Mouse (Mus musculus) myocyte (in vitro differentiated cells): ENCODE data around the gene Gpc5. TPM values are rescaled to one million over a fixed set of nuclear protein-coding genes. Genes with fewer than 3 reads are reported as not detected.

Experiments used
- H3K27me3 ChIP-seq: one replicate; pipeline ENCODE4 v1.6.1; 2011; ENCODE audit not compliant: control insufficient read depth, insufficient read depth, insufficient read length
- H3K36me3 ChIP-seq: one replicate; pipeline ENCODE4 v1.6.1; 2011; ENCODE audit not compliant: control insufficient read depth, insufficient read depth
- H3K4me2 ChIP-seq: one replicate; pipeline ENCODE4 v1.6.1; 2011; ENCODE audit warnings: low read depth, control low read depth
- H3K4me3 ChIP-seq: one replicate; pipeline ENCODE4 v1.5.1; 2011; ENCODE audit warnings: mild to moderate bottlenecking, control low read depth, moderate library complexity
- H3K79me2 ChIP-seq: one replicate; pipeline ENCODE4 v1.6.1; 2011; ENCODE audit not compliant: control insufficient read depth, insufficient read depth
- H3ac ChIP-seq: one replicate; pipeline ENCODE4 v1.6.1; 2011; ENCODE audit not compliant: control insufficient read depth, insufficient read length
- CEBPB ChIP-seq: IDR thresholded peaks from 2 replicates; pipeline ENCODE4 v1.6.1; 2011; ENCODE audit warnings: mild to moderate bottlenecking, moderate library complexity; ENCODE audit not compliant: poor library complexity, insufficient read depth, severe bottlenecking
- E2F4 ChIP-seq: IDR thresholded peaks from one replicate; pipeline ENCODE4 v1.6.1; 2011; ENCODE audit warnings: mild to moderate bottlenecking, control low read depth, moderate library complexity; ENCODE audit not compliant: insufficient read depth
- MAX ChIP-seq: IDR thresholded peaks from one replicate; pipeline ENCODE4 v1.6.1; 2011; ENCODE audit warnings: low read depth, mild to moderate bottlenecking, control low read depth
- MYOD1 ChIP-seq, 3 experiments: IDR thresholded peaks; one replicate each; pipeline ENCODE4 v1.6.1; 2011; ENCODE audit warnings: control low read depth in 2 of 3, low read depth in 2 of 3, mild to moderate bottlenecking in 2 of 3, moderate library complexity in 1 of 3; ENCODE audit not compliant: insufficient read length in 2 of 3, control insufficient read depth in 1 of 3
- MYOG ChIP-seq, 3 experiments: IDR thresholded peaks; one replicate each; pipeline ENCODE4 v1.6.1; 2011; ENCODE audit warnings: control low read depth in 2 of 3, low read depth in 2 of 3, mild to moderate bottlenecking in 2 of 3; ENCODE audit not compliant: insufficient read length in 2 of 3, control insufficient read depth in 1 of 3, insufficient read depth in 1 of 3
- POLR2A ChIP-seq: IDR thresholded peaks from one replicate; pipeline ENCODE4 v1.6.1; 2011; ENCODE audit warnings: low read depth, mild to moderate bottlenecking, control low read depth, moderate library complexity; ENCODE audit not compliant: insufficient read length
- POLR2AphosphoS2 ChIP-seq: IDR thresholded peaks from one replicate; pipeline ENCODE4 v1.6.1; 2011; ENCODE audit warnings: low read depth, control low read depth; ENCODE audit not compliant: insufficient read length
- REST ChIP-seq: IDR thresholded peaks from one replicate; pipeline ENCODE4 v1.6.1; 2011; ENCODE audit warnings: mild to moderate bottlenecking, control low read depth, moderate library complexity; ENCODE audit not compliant: insufficient read depth, insufficient read length
- SRF ChIP-seq: IDR thresholded peaks from one replicate; pipeline ENCODE4 v1.6.1; 2011; ENCODE audit warnings: low read depth; ENCODE audit not compliant: control insufficient read depth, insufficient read length
- TCF12 ChIP-seq: IDR thresholded peaks from one replicate; pipeline ENCODE4 v1.6.1; 2011; ENCODE audit warnings: mild to moderate bottlenecking, control low read depth; ENCODE audit not compliant: poor library complexity, insufficient read depth, severe bottlenecking
- TCF3 ChIP-seq: IDR thresholded peaks from one replicate; pipeline ENCODE4 v1.6.1; 2011; ENCODE audit warnings: low read depth, control low read depth; ENCODE audit not compliant: insufficient read length
- USF1 ChIP-seq: IDR thresholded peaks from one replicate; pipeline ENCODE4 v1.6.1; 2011; ENCODE audit warnings: low read depth, mild to moderate bottlenecking, control low read depth, moderate library complexity
- polyA plus RNA-seq: library from polyadenylated mRNA; unstranded; fragments of >200 nt; fragmentation: generic; extraction: Trizol; gene quantifications from one replicate; pipeline ENCODE4 v1.2.1, GENCODE M21; 2012; ENCODE audit warnings: missing spikeins

Gpc5 gene
- polyA plus RNA-seq, 1 experiment = not detected

DNA sequence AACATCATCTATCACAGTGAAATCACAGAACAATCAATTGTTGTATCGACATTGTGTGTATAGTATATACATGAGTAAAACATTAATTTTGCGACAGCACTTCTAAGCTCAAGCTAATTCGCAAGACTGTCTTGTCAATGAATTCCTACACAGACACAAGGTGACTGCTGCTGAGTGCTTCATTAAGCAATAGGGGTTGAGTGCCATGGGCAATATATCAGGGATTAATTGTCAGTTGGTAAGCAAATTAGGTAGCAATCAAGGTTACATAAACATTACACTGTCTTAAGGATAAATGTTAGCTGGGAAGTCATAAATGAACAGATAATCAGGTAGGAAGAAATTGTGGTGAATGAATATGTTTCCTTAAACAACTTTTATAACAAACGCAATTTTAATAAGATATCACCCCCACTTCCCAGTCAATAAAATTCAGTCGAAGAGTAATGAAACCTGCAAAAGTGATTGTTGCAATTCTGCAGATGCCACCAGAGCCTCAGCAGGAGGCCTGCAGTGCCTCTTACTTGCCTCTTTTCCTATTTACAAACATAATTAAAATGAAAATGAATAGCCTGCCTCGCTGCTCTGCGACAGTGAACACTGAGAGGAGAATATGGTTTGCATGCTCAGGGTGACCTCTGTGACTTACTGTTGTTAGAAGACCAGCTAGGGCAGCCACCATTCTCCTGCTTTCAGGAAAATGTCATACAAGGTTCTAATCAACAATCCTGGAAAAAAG is 539.3 kb downstream of the Gpc5 start:
- H3K4me2 ChIP-seq = no peak overlapping the region
- no peak overlapping the region for H3K4me3 ChIP-seq
- TF ChIP-seq MAX = no peak
- H3ac ChIP-seq = no peak overlapping the region
- no peaks in the 10 kb centered on the region for H3K79me2 ChIP-seq
- H3K36me3 ChIP-seq = no peaks in the 10 kb centered on the region
- H3K27me3 ChIP-seq = no peaks in the 10 kb centered on the region

DNA sequence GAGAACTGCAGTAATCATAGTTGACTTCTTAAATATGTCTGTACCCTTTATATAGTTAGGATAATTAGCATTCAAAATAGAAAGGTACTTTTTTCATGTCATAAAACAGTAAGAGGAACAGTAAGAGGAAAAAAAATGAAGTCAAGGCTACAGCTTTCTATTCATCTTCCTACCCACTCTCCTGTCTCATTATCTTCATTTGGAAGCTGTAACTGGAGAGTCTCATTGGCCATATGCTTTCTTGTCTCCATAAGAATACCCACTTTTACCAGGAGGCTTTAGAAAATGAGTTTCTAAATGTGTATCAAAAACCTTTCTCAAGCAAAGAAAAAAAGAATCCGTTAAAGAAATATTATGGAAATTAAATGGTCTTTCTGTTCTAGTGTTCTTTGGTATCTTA is 541.3 kb downstream of the Gpc5 start:
- no peak overlapping the region for H3K4me2 ChIP-seq
- no peak overlapping the region for H3ac ChIP-seq
- H3K36me3 ChIP-seq = no peaks in the 10 kb centered on the region
- H3K4me3 ChIP-seq = no peak overlapping the region
- no peaks in the 10 kb centered on the region for H3K27me3 ChIP-seq
- no peaks in the 10 kb centered on the region for H3K79me2 ChIP-seq
- no peak for TF ChIP-seq MYOG (IDR thresholded peaks at IDR 0.05; ENCODE audit: control insufficient read depth in 1 of 3, insufficient read depth in 1 of 3, insufficient read length in 2 of 3, low read depth in 2 of 3)
- no peak for TF ChIP-seq REST
- no peak for TF ChIP-seq MAX
- no peak for TF ChIP-seq USF1
- no peak for TF ChIP-seq SRF
- no peak for TF ChIP-seq CEBPB
- no peak for TF ChIP-seq POLR2A
- no peak for TF ChIP-seq MYOD1 (IDR thresholded peaks at IDR 0.05; ENCODE audit: control insufficient read depth in 1 of 3, insufficient read length in 2 of 3, low read depth in 2 of 3)
- TF ChIP-seq TCF3 = no peak
- no peak for TF ChIP-seq TCF12
- TF ChIP-seq POLR2AphosphoS2 = no peak
- no peak for TF ChIP-seq E2F4

DNA sequence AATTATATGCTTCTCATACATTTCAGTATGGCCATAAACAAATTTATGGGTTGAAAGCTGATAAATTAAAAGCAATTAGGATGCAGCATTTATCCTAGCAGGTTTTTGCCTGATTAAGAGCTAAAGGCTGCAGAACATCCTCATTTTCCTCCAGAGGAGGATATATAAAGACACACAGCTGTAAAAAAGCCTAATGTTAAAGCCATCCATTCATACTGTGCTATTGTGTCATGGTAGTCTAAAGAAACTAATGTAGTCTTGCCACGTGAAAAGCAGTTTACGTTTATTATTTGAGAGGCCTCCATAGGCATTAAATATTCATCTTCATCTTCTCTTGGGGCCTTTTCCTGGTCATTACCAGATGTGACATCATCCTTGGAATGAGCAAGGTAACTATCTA is 587.9 kb downstream of the Gpc5 start:
- Histone ChIP-seq H3K79me2 (no peaks in the 10 kb centered on the region), H3K4me3 (no peak overlapping the region), H3K36me3 (no peaks in the 10 kb centered on the region), H3K27me3 (no peaks in the 10 kb centered on the region), H3K4me2 (no peak overlapping the region), H3ac (no peak overlapping the region)
- TF ChIP-seq MAX (no peak), E2F4 (no peak), USF1 (no peak), REST (no peak), MYOG (IDR thresholded peaks at IDR 0.05; ENCODE audit: control insufficient read depth in 1 of 3, insufficient read depth in 1 of 3, insufficient read length in 2 of 3, low read depth in 2 of 3) (no peak), MYOD1 (IDR thresholded peaks at IDR 0.05; ENCODE audit: control insufficient read depth in 1 of 3, insufficient read length in 2 of 3, low read depth in 2 of 3) (no peak), POLR2AphosphoS2 (no peak), POLR2A (no peak), CEBPB (no peak), TCF3 (no peak), SRF (no peak), TCF12 (no peak)

DNA sequence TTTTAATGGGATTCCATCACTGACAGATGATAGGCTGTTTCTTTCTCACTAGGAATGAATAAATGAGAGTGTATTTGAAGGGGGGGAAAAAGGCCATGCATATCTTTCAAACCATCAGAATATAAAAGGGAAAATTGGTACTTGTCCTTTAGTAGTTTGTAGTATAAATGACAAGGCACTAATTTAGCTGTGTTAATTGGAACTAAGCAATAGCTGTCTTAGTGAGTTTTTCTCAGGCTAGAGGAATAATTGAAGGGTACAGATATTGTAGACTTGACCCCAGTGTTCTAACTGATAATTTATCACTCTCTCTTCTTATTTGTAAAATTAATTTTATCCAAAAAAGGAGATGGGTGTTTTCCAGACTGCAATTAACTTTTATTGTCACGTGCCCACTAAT is 654.0 kb downstream of the Gpc5 start:
- Histone ChIP-seq H3K27me3 (no peaks in the 10 kb centered on the region), H3K4me2 (no peak overlapping the region), H3ac (no peak overlapping the region), H3K4me3 (no peak overlapping the region), H3K36me3 (no peaks in the 10 kb centered on the region), H3K79me2 (no peaks in the 10 kb centered on the region)
- TF ChIP-seq POLR2A (no peak), MAX (no peak), TCF12 (no peak), SRF (no peak), CEBPB (no peak), POLR2AphosphoS2 (no peak), E2F4 (no peak), MYOG (IDR thresholded peaks at IDR 0.05; ENCODE audit: control insufficient read depth in 1 of 3, insufficient read depth in 1 of 3, insufficient read length in 2 of 3, low read depth in 2 of 3) (no peak), MYOD1 (IDR thresholded peaks at IDR 0.05; ENCODE audit: control insufficient read depth in 1 of 3, insufficient read length in 2 of 3, low read depth in 2 of 3) (no peak), TCF3 (no peak), USF1 (no peak), REST (no peak)

DNA sequence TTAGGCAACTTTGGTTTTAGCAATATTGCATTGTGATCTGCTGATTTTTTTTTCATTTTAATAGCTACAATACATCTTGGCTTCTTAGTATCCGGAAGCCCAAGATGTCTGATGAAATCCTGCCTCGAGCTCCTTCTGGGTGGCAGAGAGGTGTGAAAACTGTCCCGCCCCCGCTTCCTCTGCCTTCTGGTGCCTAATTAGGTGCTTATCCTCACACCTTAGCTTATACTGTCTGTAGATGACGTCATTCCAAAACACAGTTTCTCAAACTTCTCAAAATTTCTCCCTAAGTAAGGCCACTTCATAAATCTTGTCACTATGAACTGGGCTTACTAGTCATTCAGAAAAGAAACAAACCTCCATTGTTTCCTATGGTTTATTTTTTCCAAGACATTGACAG is 668.2 kb downstream of the Gpc5 start:
- no peak overlapping the region for H3K4me3 ChIP-seq
- H3ac ChIP-seq = no peak overlapping the region
- H3K27me3 ChIP-seq = no peaks in the 10 kb centered on the region
- no peaks in the 10 kb centered on the region for H3K79me2 ChIP-seq
- H3K36me3 ChIP-seq = no peaks in the 10 kb centered on the region
- no peak for TF ChIP-seq MYOG (IDR thresholded peaks at IDR 0.05; ENCODE audit: control insufficient read depth in 1 of 3, insufficient read depth in 1 of 3, insufficient read length in 2 of 3, low read depth in 2 of 3)
- no peak for TF ChIP-seq CEBPB
- no peak for TF ChIP-seq REST
- no peak overlapping the region for H3K4me2 ChIP-seq
